Mouse (Mus musculus): ENCODE measurements around the gene Snrpd2.
A peak's percentile ranks its signal among the peaks of the same experiment; 100 is the strongest.

The Snrpd2 gene

GRCm38 (mm10) chr7:19149626-19150025 is at the start of gene Snrpd2:
TSS of gene Snrpd2 (plus strand) at chr7:19149722.
- DNase-seq, result peak; percentile 99 to 100

DNA sequence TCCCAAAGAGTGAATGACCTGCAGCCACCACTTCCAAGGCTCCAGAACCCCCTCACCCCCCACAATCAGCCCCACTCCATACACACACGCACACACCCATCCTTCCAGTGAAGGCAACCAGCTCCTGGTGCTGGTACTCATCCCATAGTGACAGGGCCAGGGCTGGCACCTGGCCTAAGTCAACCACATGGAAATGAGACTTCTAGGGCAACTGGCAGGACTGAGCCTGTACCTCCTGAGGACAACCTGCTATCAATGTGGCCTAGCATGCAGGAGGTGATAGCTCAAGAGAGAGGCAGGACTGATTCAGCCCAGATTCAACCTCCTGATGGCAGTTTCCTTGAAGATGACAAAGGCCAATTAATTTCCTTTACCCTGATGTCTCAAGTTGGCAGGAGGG is 49.2 kb upstream of the Snrpd2 start:
- no peak for DNase-seq

- DNase-seq, result no peak
Measured at GRCm38 (mm10) chr7:19103741-19104140, 45.8 kb upstream of the Snrpd2 start.

DNA sequence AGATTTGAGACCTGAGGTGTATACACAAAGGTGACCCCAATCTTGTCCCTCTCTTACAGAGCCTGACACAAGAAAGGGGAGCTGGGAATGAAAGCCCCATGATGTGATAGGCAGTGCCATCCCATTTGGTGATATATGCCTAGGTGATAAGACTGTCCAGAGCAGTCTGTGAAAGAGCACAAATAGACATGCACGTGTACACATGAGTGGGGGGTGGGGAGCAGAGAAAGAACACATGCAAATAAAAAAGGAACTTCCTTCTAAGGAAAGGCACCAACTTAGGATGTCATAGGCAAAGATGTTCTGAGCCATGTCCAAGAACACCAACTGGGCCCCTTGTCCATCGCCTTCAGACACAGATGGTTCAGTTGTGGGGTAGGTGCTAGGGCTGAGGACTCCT is 45.0 kb upstream of the Snrpd2 start:
- DNase-seq, result no peak

GRCm38 (mm10) chr7:19107436-19107835 is 42.1 kb upstream of the Snrpd2 start:
- DNase-seq, result no peak

- no peak for DNase-seq
Measured at GRCm38 (mm10) chr7:19109565-19109964, 40.0 kb upstream of the Snrpd2 start.

- peak; percentile 73 to 82 for DNase-seq
Measured at GRCm38 (mm10) chr7:19118028-19118771, 31.3 kb upstream of the Snrpd2 start, which contains the start of gene Gm4969. TSS of gene Gm4969 (minus strand) at chr7:19118368.

- DNase-seq, result no peak
Measured at GRCm38 (mm10) chr7:19119083-19119482, 30.4 kb upstream of the Snrpd2 start.

DNA sequence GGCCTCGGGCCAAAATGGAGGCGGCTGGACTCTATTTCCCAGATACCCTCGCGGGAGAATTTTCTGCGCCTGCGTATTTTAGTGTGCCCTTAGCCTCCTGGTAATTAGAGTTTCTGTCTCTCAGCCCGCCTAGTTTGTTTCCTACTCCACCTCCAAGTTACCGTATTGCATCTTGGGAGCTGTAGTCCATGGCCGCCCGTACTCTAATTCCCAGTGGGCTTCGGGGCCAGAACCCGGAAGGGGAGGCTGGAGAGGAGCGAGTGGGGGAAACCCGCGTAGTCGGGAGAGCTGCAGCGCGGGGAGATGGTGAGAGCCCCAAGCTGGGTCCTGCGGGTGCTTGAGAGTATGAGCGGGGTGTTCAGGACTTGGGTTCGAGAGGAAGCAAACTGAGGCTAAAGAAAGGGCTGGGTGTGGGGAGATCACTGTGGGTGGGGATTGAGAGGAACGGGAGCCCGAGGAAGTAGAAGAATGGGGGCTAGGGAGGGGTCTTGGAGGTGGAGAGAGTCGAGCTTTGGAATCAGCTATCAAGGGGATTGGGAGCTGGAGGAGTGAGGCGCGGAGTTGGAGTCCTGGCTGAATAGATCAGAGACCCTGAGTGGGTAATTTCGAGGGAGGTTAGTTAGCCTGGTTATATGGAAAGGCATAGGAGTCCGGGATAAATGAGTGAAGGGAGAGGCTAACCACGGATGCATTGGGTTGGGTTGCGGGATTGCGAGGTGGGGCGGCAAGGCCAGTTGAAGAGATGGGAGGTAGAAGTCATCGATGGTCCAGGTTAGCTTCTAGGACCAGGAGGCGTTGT is 29.7 kb upstream of the Snrpd2 start, which contains the start of gene Fbxo46:
Fbxo46 (plus strand) TSS at position 229 of the 799 bp plus-strand sequence.
- peak; percentile 89 to 93 for DNase-seq

GRCm38 (mm10) chr7:19121686-19122085 is 27.8 kb upstream of the Snrpd2 start:
- DNase-seq, result peak in 1 of 2 experiments; percentile 33

DNA sequence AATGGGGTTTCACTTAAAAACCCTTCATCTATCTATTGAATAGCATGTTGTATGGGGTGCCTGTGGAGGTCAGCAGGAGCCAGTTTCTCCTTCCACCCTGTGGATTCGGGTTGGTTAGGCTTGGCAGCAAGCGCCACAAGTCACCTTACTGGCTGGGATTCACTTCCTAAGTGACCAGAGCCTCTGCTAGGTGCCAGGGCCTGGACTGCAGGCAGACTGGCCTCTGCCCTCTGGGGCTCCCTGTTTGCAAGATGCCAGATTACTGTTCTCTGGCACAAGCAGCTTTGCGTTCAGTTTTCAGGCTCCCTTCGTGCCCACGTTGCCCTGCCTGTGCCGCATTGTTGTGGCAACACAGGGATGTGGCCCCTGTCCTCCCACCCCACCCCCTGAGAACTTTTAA is 24.8 kb upstream of the Snrpd2 start:
- DNase-seq, result no peak

DNA sequence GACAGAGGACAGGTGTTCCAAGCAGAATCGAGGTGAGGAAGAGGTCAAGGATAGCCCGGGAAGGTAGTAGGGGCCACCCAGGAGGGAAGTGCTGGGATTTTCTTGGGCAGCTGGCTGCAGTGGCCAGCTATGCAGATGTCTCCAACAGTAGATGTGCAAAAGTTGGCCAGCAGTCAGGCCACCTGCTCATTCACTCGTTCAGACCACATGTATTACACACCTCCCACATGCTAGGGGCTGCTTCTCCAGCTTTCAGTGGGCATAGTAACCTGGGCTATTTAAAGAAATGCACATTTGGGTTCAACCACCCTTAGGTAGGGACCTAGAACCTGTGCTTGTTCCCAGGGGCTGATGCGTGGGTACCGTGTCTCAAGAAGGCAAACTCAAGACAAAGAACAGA is 21.8 kb upstream of the Snrpd2 start:
- no peak for DNase-seq

- DNase-seq, result no peak
Measured at GRCm38 (mm10) chr7:19129396-19129795, 20.1 kb upstream of the Snrpd2 start.

DNA sequence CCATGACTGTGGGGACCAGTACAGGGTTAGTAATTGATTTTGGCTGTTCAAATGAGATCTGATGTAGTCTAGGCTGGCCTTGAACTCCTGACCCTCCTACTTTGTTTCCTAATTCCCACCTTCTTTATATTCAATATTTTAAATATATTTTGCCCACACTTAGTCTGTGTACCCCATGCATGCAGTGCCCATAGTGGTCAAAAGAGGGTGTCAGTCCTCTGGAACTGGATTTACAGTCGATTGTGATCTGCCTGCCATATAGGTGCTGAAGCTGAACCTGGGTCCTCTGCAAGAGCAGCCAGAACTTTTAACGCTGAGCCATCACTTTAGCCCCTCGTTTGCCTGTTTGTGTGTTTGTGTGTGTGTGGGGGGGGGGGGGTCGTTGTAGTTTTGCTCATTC is 18.9 kb upstream of the Snrpd2 start:
- DNase-seq, result peak in 1 of 2 experiments; percentile 33

DNA sequence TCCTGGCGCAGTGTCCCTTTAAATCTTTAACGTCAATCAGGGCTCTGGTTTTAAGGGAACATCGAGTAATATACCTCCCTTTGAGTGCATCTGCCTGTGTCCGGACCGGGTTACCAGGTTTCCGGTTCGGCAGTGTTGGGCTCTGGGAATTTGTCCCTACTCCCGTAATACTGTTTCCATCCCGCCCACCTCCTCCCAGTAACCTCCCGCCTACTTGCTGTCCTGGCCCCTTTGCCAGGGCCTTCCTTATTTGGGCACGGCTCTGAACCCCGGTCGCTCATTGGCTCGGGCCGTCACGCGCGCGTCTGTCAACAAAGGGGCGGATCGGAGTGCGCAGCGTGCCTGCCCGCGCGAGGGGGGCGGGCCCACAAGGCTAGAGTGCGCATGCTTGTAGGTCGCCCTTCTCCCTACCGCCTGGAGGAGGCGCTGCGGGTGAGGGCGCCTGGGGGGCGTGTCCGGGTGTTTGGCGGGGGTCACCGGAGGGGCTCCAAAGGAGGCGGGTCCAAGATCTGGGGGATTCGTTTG is 18.1 kb upstream of the Snrpd2 start:
- DNase-seq, result peak; percentile 98 to 99

GRCm38 (mm10) chr7:19136168-19136567 is 13.4 kb upstream of the Snrpd2 start:
- DNase-seq, result no peak

- DNase-seq, result no peak
Measured at GRCm38 (mm10) chr7:19136673-19137334, 12.7 kb upstream of the Snrpd2 start.

GRCm38 (mm10) chr7:19137380-19137779 is 12.1 kb upstream of the Snrpd2 start:
- DNase-seq, result peak; percentile 82 to 85

DNA sequence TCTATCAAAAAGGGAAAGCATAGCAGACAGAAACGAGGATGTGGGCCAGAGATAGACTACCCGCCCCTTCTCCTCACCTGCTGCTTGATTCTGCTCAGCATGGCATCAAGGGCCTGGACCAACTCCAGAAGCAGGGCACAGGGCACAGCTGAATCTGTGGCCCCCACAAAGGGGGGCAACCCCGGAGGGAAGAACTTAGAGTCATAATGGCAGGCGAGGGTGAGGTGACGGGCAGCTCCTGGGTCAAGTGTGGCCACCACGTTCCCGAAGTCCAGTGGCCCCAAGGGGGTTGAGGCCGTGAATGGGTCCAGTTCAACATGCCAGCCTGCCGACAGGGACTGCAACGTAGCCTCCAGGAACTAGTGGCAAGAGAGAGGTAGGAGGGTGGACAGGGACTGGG is 2.7 kb upstream of the Snrpd2 start:
- DNase-seq, result no peak

GRCm38 (mm10) chr7:19147497-19148045 is 2.0 kb upstream of the Snrpd2 start:
- DNase-seq, result peak; percentile 52 to 61

GRCm38 (mm10) chr7:19148180-19148874 is 1.2 kb upstream of the Snrpd2 start:
- no peak for DNase-seq
